Mouse (Mus musculus): ENCODE data around the gene Fbxo34. TPM values are rescaled to one million over a fixed set of nuclear protein-coding genes. Genes with fewer than 3 reads are reported as not detected.

The Fbxo34 gene
- total and polyA plus RNA-seq, 3 experiments = 14.8 to 29.5 TPM; not detected in 1

DNA sequence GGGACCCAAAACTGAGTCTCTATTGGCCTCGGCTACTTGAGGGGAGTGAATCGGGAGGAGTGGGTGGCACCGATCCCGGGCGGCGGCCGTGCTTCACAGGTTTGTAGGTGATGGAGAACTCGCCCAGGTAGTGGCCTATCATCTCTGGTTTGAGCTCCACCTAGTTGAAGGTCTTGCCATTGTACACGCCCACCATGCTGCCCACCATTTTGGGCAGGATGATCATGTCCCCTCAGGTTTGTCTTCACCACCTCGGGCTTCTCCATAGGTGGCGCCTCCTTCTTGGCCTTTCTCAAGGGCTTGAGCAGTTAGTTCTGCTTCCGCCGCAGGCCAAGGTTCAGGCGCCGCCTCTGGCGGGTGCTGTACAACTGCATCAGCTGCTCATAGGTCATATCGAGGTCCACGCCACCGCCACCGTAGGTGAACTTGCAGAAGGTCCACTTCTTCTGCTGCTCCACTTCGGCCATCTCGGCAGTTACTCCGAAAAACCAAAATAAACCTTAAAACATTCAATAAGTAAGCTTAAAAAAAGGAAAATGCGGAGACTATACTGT is 30.4 kb upstream of the Fbxo34 start:
- Histone ChIP-seq H3K27ac (ENCODE audit: control insufficient read depth, low read depth, low read length) (no peak overlapping the region), H3K36me3 (ENCODE audit: control insufficient read depth in 1 of 2, insufficient read depth in 2 of 2, low read length in 2 of 2) (peaks cover 2% of the 10 kb centered on the region in 2 experiments; a peak in 2 of 4 replicates), H3K4me3 (ENCODE audit: control insufficient read depth in 1 of 2, insufficient read depth in 1 of 2, low read depth in 2 of 2, low read length in 2 of 2) (peak overlapping the region; percentile 36 to 61), H3K4me1 (ENCODE audit: control insufficient read depth in 1 of 2, insufficient read depth in 2 of 2, low read length in 2 of 2) (peaks cover 0 to 8% of the 10 kb centered on the region in 2 experiments; a peak in 2 of 4 replicates), H3K27me3 (ENCODE audit: control insufficient read depth in 1 of 2, insufficient read depth in 2 of 2, low read length in 2 of 2) (peaks cover 0 to 3% of the 10 kb centered on the region in 2 experiments; a peak in 2 of 4 replicates), H3K79me2 (ENCODE audit: control insufficient read depth, insufficient read depth, low read length, poor library complexity) (peaks cover 10% of the 10 kb centered on the region), H3K9me3 (replicated peaks; ENCODE audit: insufficient read depth, low read length) (no peaks in the 10 kb centered on the region), H3K9ac (ENCODE audit: control insufficient read depth, low read depth, low read length, poor library complexity, severe bottlenecking) (peak overlapping the region; percentile 72)
- peak; percentile 93 for DNase-seq (ENCODE audit: low read depth, low spot score)
- peak; percentile 48; the same call in 1 of the 2 replicates for TF ChIP-seq HCFC1 (IDR thresholded peaks at IDR 0.05; ENCODE audit: low read depth, low read length)
- no peak for TF ChIP-seq MAX (IDR thresholded peaks at IDR 0.05; ENCODE audit: low read length)
- no peak for TF ChIP-seq MAZ (IDR thresholded peaks at IDR 0.05; ENCODE audit: low read depth, low read length)
- no peak for TF ChIP-seq NRF1 (IDR thresholded peaks at IDR 0.05; ENCODE audit: insufficient read depth, low read depth, low read length, poor library complexity, severe bottlenecking)
- peak; percentile 63; the same call in 1 of the 2 replicates for TF ChIP-seq ZNF384 (IDR thresholded peaks at IDR 0.05; ENCODE audit: low read depth, low read length)
- TF ChIP-seq POLR2A (IDR thresholded peaks at IDR 0.05; ENCODE audit: control insufficient read depth in 1 of 2, insufficient read depth in 1 of 2, low read depth in 1 of 2, low read length in 2 of 2, poor library complexity in 1 of 2) = peak in 1 of 2 experiments; percentile 50; a peak in 1 of 4 replicates
- no peak for TF ChIP-seq CHD1 (IDR thresholded peaks at IDR 0.05; ENCODE audit: low read depth, low read length)
- TF ChIP-seq CTCF (IDR thresholded peaks at IDR 0.05 in 2 of 3, conservative IDR thresholded peaks at IDR 0.05 in 1 of 3; ENCODE audit: control insufficient read depth in 1 of 3, insufficient read depth in 1 of 3, low read depth in 2 of 3, low read length in 3 of 3, poor library complexity in 1 of 3, severe bottlenecking in 1 of 3) = peak; percentile 20 to 78 (median 72); a peak in 5 of 6 replicates
- TF ChIP-seq NELFE (IDR thresholded peaks at IDR 0.05; ENCODE audit: low read depth, low read length) = no peak
- no peak for TF ChIP-seq ZMIZ1 (IDR thresholded peaks at IDR 0.05; ENCODE audit: low read depth, low read length)
- no peak for TF ChIP-seq JUND (IDR thresholded peaks at IDR 0.05; ENCODE audit: low read depth, low read length)
- peak; percentile 44 for TF ChIP-seq SMC3 (IDR thresholded peaks at IDR 0.05; ENCODE audit: low read depth, low read length)
- TF ChIP-seq MXI1 (IDR thresholded peaks at IDR 0.05; ENCODE audit: low read depth, low read length) = 0 out of 2 replicates have a peak, but pooled peaks have one; percentile 35
- TF ChIP-seq POLR2AphosphoS2 (IDR thresholded peaks at IDR 0.05; ENCODE audit: low read length) = no peak
- no peak for TF ChIP-seq ELF1 (IDR thresholded peaks at IDR 0.05; ENCODE audit: low read depth, low read length)
- no peak for TF ChIP-seq TCF12 (IDR thresholded peaks at IDR 0.05; ENCODE audit: low read depth, low read length)
- no peak for TF ChIP-seq RCOR1 (IDR thresholded peaks at IDR 0.05; ENCODE audit: low read depth, low read length)
- no peak for TF ChIP-seq POLR2AphosphoS5 (IDR thresholded peaks at IDR 0.05; ENCODE audit: borderline replicate concordance, low read depth, low read length)
- no peak for TF ChIP-seq TAL1 (IDR thresholded peaks at IDR 0.05; ENCODE audit: low read length)
- no peak for TF ChIP-seq BHLHE40 (IDR thresholded peaks at IDR 0.05; ENCODE audit: borderline replicate concordance, low read depth, low read length)
- no peak for TF ChIP-seq GABPA (IDR thresholded peaks at IDR 0.05; ENCODE audit: low read depth, low read length)
- TF ChIP-seq CHD2 (IDR thresholded peaks at IDR 0.05; ENCODE audit: low read length) = no peak
- TF ChIP-seq ZC3H11A (IDR thresholded peaks at IDR 0.05; ENCODE audit: low read depth, low read length) = peak; percentile 22; the same call in 1 of the 2 replicates
- 0 out of 2 replicates have a peak, but pooled peaks have one; percentile 51 for TF ChIP-seq UBTF (IDR thresholded peaks at IDR 0.05; ENCODE audit: borderline replicate concordance, insufficient read depth, low read depth, low read length)
- no peak for TF ChIP-seq MAFK (IDR thresholded peaks at IDR 0.05; ENCODE audit: borderline replicate concordance, low read depth, low read length)
- TF ChIP-seq E2F4 (IDR thresholded peaks at IDR 0.05; ENCODE audit: borderline replicate concordance, low read depth, low read length) = no peak
- no peak for TF ChIP-seq KAT2A (conservative IDR thresholded peaks at IDR 0.05; ENCODE audit: low read depth, low read length)
- peak; percentile 67 for TF ChIP-seq SIN3A (IDR thresholded peaks at IDR 0.05; ENCODE audit: low read length)
- no peak for TF ChIP-seq USF1 (IDR thresholded peaks at IDR 0.05; ENCODE audit: low read depth, low read length)
- TF ChIP-seq MYC (IDR thresholded peaks at IDR 0.05; ENCODE audit: low read depth, low read length) = no peak
- peak; percentile 49 for TF ChIP-seq RAD21 (IDR thresholded peaks at IDR 0.05; ENCODE audit: low read depth, low read length)
- no peak for TF ChIP-seq EP300 (IDR thresholded peaks at IDR 0.05; ENCODE audit: low read depth in 1 of 2, low read length in 2 of 2)
- peak; percentile 54; the same call in 1 of the 2 replicates for TF ChIP-seq ETS1 (IDR thresholded peaks at IDR 0.05; ENCODE audit: low read depth, low read length)
- TF ChIP-seq USF2 (IDR thresholded peaks at IDR 0.05; ENCODE audit: borderline replicate concordance in 1 of 2, insufficient read depth in 1 of 2, low read depth in 1 of 2, low read length in 2 of 2) = no peak
- no peak for TF ChIP-seq MEF2A (IDR thresholded peaks at IDR 0.05; ENCODE audit: extremely low read depth, insufficient replicate concordance, low read depth, low read length, poor library complexity, severe bottlenecking)
- no peak for TF ChIP-seq GATA1 (IDR thresholded peaks at IDR 0.05; ENCODE audit: low read depth, low read length)

Measured in MEL (cell line).